Comparison of ENCODE assay signal across 8 mouse cellular contexts in the genomic region with DNA sequence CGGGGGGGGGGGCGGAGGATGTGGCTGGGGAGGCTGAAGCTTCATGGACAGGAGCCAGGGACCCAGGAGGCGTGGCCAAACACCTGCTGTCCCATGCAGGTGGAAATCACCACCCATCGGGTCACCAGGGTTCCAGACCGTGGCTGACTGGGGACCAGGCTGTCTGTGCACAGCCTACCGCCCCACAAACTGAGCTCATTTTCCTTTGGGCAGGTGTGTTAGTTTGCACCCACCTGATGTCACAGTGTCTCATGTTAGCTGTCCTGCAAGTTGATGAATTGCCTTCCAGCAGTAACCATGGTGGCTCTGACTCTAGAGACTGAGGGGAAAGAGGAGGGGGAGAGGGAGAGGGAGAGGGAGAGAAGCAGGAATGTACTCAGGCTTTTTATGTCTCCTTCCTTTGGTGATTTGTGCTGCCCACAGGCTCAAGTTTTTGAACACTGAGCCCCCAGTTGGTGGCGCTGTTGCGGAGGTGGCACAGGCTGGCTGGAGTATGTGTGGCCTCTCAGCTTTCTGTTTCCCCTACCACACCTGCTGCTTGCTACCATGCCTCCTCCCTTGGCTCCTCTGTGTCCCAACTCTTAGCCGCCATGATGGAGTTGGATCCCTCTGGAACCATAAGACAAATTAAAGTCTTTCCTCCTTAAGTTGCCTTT.
DNase-seq lines count a peak whose midpoint lies in the region; ATAC-seq and TF ChIP-seq lines count a peak whose summit lies in the region.

No protein-coding gene starts in this region.

- TF ChIP-seq POLR2A in thymus, adult 2 months (IDR thresholded peaks at IDR 0.05; ENCODE audit: control insufficient read depth, extremely low read depth, insufficient read depth, low read length, poor library complexity) = no peak

- no peaks in the 10 kb centered on the region for H3K36me3 ChIP-seq in heart, embryonic 10.5 days
- no peaks in the 10 kb centered on the region for H3K36me3 ChIP-seq in thymus, adult 2 months (ENCODE audit: control insufficient read depth, insufficient read depth, low read length)
- H3K36me3 ChIP-seq in heart, embryonic 12.5 days = no peaks in the 10 kb centered on the region
- no peaks in the 10 kb centered on the region for H3K36me3 ChIP-seq in forebrain, embryonic 16.5 days (ENCODE audit: control insufficient read depth, insufficient read depth)

- peak; percentile 52; the same call in 1 of the 2 replicates for ATAC-seq in heart, embryonic 12.5 days (ENCODE audit: insufficient number of reproducible peaks, low FRiP score)
- ATAC-seq in megakaryocyte-erythroid progenitor cell, adult 5-6 weeks (replicated peaks; ENCODE audit: low FRiP score, low TSS enrichment, poor library complexity, severe bottlenecking) = peak; percentile 68
- ATAC-seq in forebrain, embryonic 16.5 days = no peak

- intact Hi-C loops in heart, postnatal 25 days (cut with DNase I) = no loop called here

- no peaks in the 10 kb centered on the region for H3K9me3 ChIP-seq in heart, embryonic 10.5 days
- H3K9me3 ChIP-seq in heart, embryonic 12.5 days (replicated peaks) = no peaks in the 10 kb centered on the region
- no peaks in the 10 kb centered on the region for H3K9me3 ChIP-seq in forebrain, embryonic 16.5 days (ENCODE audit: control insufficient read depth, low read length)

- no peak overlapping the region for H3K4me3 ChIP-seq in heart, embryonic 10.5 days
- no peak overlapping the region for H3K4me3 ChIP-seq in thymus, adult 2 months (ENCODE audit: control insufficient read depth, insufficient read depth, low read length)
- peak overlapping the region; percentile 18 for H3K4me3 ChIP-seq in heart, embryonic 12.5 days
- no peak overlapping the region for H3K4me3 ChIP-seq in forebrain, embryonic 16.5 days (replicated peaks; ENCODE audit: low read length)

- WGBS in heart, embryonic 10.5 days = 34% methylated on average over 7 of the region's 9 CpGs
- 54% methylated on average over 7 of the region's 9 CpGs for WGBS in thymus, adult 2 months
- 45% methylated on average over 7 of the region's 9 CpGs for WGBS in heart, embryonic 12.5 days
- 60% methylated on average over 8 of the region's 9 CpGs for WGBS in forebrain, embryonic 16.5 days

- peak overlapping the region; percentile 53 for H3K4me2 ChIP-seq in heart, embryonic 12.5 days
- H3K4me2 ChIP-seq in forebrain, embryonic 16.5 days (ENCODE audit: low read length) = no peak overlapping the region

- 0 out of 2 replicates have a peak, but pooled peaks cover 10% of the 10 kb centered on the region for H3K27me3 ChIP-seq in heart, embryonic 10.5 days (ENCODE audit: insufficient read depth, poor library complexity, severe bottlenecking)
- no peaks in the 10 kb centered on the region for H3K27me3 ChIP-seq in thymus, adult 2 months (ENCODE audit: control insufficient read depth, insufficient read depth, low read length)
- no peaks in the 10 kb centered on the region for H3K27me3 ChIP-seq in heart, embryonic 12.5 days (replicated peaks)
- no peaks in the 10 kb centered on the region for H3K27me3 ChIP-seq in forebrain, embryonic 16.5 days (replicated peaks; ENCODE audit: control insufficient read depth, insufficient read depth, low read length)

- H3K27ac ChIP-seq in heart, embryonic 10.5 days = peak overlapping the region; percentile 22; the same call in 1 of the 2 replicates
- no peak overlapping the region for H3K27ac ChIP-seq in thymus, adult 2 months (ENCODE audit: control insufficient read depth, insufficient read depth, low read length)
- peak overlapping the region; percentile 44; the same call in 1 of the 2 replicates for H3K27ac ChIP-seq in heart, embryonic 12.5 days (ENCODE audit: poor library complexity, severe bottlenecking)
- no peak overlapping the region for H3K27ac ChIP-seq in forebrain, embryonic 16.5 days (ENCODE audit: low read length)

- no peak overlapping the region for H3K9ac ChIP-seq in heart, embryonic 12.5 days
- no peak overlapping the region for H3K9ac ChIP-seq in forebrain, embryonic 16.5 days (replicated peaks; ENCODE audit: low read depth, low read length)

- no peak for DNase-seq in heart, embryonic 10.5 days (ENCODE audit: low spot score)
- DNase-seq in heart, postnatal 25 days (ENCODE audit: low spot score) = no peak
- DNase-seq in thymus, adult 2 months = peak; percentile 35
- DNase-seq in thymus, adult 18-20 months = no peak
- no peak for DNase-seq in layer of hippocampus, adult 9-11 months

- TF ChIP-seq CTCF in thymus, adult 2 months (IDR thresholded peaks at IDR 0.05; ENCODE audit: borderline replicate concordance, control insufficient read depth, extremely low read depth, insufficient read depth, low read length, poor library complexity) = no peak

- H3K4me1 ChIP-seq in heart, embryonic 10.5 days = peaks cover 4% of the 10 kb centered on the region; the same call in 1 of the 2 replicates
- no peaks in the 10 kb centered on the region for H3K4me1 ChIP-seq in thymus, adult 2 months (replicated peaks; ENCODE audit: control insufficient read depth, insufficient read depth, low read length)
- H3K4me1 ChIP-seq in heart, embryonic 12.5 days (replicated peaks) = peaks cover 11% of the 10 kb centered on the region; the same call in 1 of the 2 replicates
- no peaks in the 10 kb centered on the region for H3K4me1 ChIP-seq in forebrain, embryonic 16.5 days (replicated peaks; ENCODE audit: control insufficient read depth, insufficient read depth, low read length)

Comparison
In these comparisons a context has a peak if more than half of its experiments do, and no peak if none do; other contexts are left out.
1. H3K27ac ChIP-seq: peak in heart, embryonic 10.5 days (single experiment) and heart, embryonic 12.5 days (single experiment); none in thymus, adult 2 months (single experiment) and forebrain, embryonic 16.5 days (single experiment).